Mouse (Mus musculus) kidney, postnatal 4 days (tissue): ENCODE results near the gene Stk17b.

ENCODE experiments used
- DNase-seq, 2 experiments: peaks; one replicate each; pipeline ENCODE4 v3.0.0; 2021; ENCODE audit warnings: mixed read lengths in 2 of 2

Gene Stk17b

DNA sequence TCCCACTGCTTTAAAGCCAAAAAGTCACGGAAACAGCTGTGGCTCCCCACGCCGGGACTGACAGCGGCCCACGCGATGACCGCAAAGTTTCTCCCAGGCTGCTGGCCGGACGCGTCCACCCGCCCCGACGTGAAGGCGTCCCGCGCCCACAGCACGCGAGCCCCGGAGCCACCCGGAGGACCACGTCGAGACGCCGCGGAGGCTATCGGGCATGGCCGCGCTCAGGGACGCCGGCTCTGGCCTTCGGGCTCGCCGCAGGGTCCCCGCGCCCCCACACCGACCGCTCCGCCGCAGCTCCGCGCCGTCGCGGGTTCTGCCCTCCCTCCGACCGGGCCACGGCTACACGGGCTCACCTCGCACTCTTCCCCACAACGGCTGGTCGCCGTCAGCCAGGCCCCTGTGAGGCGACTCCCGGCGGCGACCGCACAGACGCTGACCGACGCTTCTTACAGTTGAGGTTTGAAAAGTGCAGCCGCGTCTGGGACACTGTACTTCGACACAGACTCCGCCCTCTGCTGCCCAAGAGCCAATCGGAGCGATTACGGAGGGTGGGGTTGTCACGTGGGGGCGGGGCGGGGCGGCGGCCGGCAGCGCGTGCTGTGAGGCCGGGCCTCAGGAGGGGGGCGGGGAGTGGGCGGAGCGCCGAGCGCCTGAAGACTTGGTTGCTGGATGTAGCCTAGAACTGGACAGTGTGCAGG is at the start of gene Stk17b:
Gene Stk17b, minus strand, starts transcription at position 504 of the 698 bp plus-strand sequence.
- DNase-seq, result peak; percentile 97 to 98

DNA sequence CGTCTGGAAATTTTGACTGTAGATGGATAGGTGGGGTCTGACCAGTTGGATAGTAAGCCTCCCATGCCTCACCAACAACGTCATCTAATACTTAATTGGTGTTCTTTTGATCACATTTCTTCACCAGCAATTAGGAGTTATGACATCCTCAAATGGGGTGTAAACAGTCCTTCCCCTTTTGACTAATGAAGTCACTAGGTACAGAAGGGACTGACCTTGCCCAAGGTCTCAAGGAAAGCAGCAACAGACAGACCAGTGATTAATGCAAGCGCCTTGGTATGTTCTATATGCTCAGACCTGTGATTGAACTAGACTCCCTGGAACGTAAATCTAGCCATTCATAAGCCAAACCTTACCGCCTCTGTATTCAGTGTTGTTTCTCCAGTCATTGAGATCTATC is 45.3 kb upstream of the Stk17b start:
- DNase-seq, result no peak

DNA sequence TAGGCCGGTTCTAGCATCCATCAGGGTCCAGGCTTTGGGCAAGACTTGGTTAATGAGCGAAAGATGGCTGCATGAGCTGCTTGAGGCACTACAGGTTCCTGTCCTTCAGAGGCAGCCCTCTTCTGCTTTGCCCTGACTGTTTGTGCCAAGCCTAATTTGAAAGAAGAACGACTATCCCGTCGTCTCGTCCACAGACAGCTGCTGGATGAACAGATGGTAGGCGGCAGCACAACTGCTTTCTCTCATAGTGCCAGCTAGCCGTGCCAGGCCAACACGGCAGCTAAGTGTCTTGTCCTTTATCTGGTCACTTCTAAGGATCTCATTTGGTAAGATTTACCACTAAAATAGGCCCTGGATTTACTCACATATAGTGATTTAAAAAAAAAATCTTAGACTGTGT is 44.1 kb upstream of the Stk17b start:
- DNase-seq, result no peak

DNA sequence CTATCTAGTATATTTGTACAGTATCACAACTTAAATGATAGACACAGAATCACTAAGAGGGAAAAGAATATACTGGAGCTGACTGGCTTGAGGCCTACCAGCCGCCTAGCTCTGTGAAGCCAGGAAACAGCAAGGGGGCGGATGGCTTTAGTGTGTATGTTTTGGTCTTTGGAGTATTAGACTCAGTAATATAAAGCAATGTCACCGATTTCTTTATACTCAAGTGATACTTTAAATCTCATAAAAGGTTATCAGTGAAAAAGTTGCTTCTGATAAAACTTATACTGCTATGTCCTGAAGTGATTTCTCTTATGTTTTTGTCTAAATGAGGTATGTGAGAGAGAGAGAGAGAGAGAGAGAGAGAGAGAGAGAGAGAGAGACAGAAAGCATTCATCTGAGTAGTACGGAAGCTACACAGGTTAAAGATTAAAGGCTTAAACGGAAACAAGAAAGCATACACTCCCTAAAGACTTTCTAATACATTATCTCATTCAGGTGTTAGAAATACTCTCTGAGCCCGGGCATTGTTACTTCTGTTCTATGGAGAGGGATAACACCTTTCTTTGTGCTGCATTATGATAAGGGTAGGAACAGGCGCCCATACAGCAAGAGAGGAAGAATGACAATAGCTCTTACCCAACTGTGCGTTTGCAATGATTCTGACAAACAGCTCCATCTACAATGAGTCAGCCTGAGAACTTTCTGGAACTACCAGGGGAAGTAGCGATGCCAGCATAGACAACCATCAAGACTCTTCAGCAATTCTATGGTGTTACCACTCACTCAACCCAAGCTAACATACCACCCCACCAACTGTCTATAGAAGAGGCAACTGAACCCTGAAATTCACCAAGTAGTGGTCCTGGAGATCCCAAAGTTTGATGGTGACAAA is 39.7 kb upstream of the Stk17b start:
- no peak for DNase-seq

DNA sequence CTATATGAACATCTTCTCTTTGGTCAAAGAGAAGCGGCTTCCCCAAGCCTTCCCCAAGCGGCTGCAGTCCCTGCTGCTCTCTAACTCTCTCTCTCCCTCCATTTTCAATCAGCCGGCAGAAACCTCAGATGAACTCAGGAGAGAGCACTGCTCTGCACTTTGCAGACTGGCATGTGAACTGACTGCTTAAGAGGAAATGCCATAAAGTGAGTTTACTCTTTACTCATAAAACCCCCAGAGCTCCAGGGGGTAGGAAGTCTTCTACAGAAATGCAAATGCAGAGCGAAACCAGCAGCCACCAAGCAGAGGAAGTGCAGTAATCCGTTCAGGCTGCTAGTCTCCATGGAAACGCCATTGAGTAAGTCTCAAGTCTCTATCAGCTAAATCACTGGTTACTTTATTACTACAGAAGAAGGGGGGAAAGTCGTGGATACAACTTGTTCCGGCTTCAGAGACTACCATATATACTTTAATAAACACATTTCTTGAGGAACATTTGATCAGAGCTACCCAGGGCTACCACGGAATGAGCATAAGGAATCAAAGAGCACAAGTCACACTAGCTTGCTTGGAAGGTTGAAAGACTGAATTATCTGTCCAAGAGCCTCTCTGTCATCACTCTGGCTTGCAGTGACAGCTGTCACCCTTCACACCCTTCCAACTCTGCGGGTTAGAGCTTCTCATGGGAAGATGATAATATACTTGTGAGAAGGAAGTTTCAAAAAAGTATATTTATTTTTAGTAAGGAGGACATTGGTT is 38.8 kb upstream of the Stk17b start:
- DNase-seq, result peak; percentile 26 to 56

DNA sequence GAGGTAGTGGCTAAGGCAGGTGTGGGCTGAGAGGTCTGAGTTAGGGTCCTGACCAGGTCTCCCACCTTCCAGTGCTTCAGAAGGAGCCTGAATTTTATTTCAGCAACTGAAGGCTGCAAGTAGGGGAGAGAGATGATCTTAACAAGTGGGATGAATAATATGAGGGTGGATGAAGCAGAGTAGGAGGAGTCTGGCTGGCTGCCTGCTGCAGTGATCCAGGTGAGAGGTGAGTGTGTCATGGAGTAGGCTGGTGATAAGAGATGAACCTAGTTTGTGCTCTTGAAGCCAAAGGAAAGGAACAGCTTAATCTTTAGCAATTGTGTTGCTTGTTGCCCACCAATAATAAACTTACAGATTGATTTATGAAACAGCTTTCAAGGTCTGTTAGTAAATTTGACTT is 37.0 kb upstream of the Stk17b start:
- DNase-seq, result no peak

DNA sequence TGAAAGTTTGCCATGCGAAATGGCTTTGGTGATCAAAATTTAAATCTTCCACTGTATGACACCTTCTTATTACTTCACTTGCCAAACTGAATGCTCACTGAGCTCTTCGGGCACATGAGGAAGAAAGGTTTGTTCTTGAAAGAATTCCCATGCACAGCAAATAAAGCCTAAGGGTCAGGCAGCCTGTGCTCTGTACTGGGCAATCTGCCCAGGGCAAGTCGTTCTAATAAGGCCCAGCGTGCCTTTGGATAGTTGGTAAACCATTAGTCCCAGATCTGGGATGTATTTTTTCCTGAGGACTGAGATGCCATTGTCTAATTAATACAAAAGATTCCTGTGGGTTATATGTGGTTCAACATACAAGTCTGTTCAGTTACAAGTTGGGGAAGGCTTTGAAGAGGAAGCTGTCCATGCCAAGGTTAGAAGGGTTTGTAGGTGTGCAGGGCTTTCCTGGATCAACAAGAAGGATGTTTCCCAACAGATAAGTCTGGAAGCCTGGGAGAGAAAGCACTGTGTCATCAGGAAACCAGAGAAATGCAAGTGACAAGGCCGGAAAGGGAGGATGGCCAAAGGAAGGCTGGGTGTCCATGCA is 35.1 kb upstream of the Stk17b start:
- no peak for DNase-seq

DNA sequence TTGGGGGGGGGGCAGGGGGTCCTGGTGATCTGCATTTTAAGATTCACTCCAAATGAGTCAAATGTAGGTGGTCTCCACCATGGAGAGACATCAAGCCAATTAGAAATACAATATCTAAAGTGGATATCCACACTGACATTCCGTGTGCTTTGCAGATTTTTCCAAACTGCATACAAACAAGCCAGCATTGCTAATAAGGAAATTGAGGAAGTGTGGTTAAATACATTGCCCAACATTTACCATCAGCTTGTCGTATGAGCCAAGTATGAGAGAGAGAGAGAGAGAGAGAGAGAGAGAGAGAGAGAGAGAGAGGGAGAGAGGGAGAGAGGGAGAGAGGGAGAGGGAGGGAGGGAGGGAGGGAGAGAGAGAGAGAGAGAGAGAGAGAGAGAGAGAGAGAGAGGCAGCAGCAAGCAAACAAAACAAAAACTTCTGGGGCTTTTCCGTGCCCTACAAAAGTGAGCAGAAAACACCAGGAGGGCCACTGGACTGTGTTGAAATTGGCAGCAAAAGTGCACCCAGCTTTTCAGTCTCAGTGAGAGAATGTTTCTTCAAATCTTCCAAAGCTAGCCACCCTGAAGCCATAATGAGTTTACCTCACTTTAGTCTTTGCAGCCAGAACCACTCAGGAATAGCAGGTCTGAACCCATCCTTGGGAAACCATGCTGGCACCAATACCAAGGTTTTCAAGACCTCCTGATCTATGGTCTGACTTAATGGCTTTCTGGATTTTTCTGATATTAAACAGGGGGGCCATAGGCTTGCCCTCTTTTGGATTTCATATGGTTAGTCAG is 33.2 kb upstream of the Stk17b start:
- DNase-seq, result no peak

DNA sequence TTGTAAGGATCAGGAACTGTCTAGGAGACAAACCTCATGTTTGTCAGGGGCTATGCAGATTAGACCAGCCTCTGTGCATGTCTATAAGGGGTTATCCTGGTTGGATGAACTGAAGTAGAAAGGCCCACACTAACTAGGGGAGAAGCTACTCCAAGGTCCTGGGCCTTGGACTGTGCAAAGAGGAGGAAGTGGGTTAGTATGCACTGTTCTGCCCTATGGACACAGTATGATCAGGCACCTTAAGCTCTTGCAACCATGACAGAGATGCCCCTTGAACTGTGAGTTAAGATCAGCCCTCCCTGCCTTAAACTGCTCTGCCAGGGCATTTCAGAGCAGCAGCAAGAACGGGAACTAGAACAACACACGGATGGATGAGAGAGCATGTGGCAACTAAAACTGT is 31.3 kb upstream of the Stk17b start:
- DNase-seq, result no peak

DNA sequence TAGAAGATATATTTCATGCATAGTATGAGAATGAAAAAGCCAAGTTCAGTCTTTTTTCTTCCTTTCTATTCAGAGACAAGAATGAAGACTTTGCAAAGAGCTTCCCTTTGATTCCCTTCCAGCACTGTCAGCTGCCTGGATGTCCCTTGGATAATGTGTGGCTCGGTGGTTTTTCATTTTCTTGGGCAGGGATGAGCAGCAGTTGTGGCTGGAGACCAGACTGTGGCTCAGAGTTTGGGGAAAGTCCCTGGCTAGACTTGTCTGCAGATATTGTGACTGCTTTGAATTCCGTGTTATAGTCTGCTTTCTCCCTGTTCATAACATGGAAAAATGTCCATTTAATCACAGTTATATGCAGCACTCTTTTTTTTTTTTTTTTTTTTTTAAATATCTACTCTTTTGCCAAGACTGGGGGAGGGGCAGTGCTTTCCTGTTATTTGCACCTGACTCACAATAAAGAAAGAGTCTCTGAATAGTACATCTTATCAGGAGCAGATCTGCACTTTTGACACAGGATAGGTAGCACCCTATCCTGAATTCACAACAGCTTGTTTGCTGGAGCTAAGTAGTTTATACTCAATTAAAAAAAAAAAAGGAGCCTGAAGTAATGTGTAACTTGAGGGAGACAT is 29.2 kb upstream of the Stk17b start:
- DNase-seq, result no peak

DNA sequence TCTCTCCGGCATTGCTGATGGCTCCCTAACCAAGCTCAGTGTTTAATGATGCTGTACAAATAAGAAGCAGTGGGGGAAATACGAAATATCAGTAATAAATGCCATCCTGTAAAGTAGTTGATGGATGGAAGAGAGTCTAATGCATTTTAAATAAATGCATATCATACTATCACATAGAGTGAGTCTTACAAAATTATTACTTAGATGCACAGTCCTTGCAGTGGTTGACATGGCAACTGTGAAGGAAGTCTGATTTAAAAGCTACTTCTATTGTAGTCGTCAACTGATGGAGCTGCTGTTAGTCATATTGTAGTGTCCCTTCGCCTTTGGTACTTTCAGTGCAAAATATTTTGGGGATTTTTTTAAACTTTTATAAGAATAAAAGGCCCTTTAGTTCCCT is 26.9 kb upstream of the Stk17b start:
- no peak for DNase-seq

DNA sequence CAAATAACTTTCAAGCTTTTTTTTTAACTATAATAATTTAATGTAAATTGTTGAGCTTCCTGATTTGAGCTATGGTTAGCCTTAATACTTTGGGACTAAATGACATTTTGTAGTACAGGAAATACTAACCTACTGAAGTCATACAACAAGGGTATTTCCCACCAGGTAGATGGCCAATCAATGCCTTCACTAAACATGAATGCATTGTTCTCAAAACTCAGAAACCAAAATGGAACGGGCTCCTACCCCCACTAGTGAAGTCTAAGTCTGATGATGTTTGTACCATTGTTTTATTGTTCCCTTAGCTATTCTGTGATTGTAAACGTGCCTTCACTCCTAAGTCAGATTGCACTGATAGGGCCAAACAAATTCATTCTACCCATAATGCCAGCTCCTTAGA is 23.2 kb upstream of the Stk17b start:
- DNase-seq, result no peak

DNA sequence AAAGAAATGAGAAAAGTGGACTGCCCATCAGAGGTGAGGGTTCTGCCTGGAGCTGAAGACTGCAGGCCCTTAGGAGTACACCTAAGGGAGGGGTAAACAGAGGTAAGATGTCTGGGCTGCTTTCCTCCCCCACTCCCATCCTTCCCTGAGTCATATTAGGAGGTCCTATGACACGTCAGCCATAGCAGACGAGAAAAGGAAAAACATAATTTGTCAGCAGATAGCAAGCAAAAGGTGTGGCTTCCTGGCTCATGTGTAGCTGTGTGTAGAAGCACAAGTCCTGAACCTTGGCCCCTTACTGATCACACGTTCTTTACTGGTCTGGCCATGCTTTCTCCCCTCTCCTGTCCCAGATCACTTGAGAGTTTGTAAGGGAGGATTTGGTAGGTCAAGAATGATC is 12.8 kb upstream of the Stk17b start:
- no peak for DNase-seq

DNA sequence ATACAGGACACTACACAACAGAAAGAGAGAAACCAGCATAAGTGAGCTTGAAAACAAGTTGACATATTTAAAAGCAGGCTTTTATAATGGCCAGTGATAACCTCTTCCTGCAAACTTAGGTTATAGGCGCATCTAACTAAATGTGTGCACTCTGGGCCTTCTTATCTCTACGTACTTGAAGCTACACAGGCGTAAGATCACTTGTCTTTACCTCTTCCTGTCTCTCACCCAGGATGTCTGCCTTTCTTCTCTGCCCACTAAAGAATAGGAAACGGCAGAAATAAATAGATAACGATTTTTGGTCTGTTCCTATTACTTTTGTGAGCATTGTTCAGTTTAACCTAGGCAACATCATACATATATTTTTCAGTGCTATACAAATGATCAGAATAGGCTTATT is 12.1 kb upstream of the Stk17b start:
- DNase-seq, result no peak

DNA sequence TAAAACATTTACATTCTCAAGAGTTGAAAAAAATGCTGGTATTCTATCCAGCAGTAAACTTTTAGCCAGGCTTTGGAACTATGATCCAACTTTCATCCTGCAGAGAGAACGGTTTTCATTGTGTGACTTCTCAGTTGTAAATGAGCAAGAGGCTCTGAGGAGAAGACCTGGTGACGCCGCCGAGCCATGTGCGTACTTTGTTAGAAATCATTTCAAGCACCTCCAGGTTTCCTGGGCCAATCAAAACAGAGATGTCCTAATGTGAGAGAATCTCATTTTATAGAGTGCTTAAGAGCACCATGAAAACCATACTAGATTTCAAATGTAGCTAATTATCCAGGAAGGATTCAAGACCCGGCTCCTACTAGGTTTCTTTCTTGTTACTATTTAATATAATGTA is 11.2 kb upstream of the Stk17b start:
- DNase-seq, result no peak

DNA sequence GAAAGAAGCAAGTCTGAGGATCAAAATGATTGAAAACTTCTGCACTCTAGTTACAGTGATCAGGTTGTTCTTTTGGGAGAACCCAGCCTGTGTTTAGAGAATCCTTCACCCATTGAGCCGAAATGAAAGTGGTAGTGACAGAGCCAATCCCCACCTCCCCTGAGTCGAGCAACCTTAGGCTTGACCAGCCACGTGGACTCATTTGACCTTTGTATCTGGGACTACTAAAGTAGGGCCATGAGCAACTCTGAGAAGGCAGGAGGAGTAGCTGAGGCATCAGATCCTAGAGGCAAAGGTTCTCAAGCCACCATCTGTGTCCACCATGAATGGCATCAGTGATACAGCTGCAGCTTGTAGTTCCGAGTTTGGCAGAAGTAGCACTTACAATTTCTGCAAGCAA is 10.6 kb upstream of the Stk17b start:
- no peak for DNase-seq

DNA sequence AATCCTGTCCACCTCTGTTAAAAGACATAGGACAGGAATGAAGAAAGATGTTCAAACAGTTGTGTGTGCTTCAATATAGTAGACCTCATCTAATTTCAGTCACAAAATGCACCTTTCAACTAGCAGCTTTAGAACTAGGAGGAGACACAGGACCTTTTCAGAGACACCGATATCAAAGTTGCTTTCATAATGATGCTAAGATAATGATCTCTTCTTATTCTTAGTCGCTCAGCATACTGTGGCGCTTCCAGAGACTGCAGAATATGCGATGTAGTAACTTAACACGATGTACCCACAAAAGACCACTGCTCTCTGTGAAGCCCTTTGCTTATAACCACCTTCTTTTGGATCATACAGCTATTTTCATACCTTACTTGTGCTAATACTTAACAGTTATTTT is 10.1 kb upstream of the Stk17b start:
- no peak for DNase-seq

DNA sequence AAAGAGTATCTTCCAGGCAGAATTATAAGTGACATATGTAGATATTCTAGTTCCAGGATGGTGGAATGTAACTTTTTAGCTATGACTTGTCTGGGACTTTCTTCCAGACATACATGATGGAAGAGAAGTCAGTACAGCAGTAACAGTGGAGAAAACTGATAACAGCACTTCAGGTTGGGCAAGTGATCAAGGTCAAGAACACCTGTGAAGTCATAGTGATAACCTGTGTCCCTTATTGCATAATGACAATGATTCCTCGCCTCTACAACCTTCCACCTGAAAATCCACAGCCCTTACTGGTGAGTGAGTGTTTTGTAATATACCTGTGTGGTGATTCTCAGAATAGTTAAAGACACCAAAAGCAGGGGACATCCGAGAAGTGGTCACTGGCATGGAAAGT is 9.3 kb upstream of the Stk17b start:
- no peak for DNase-seq

DNA sequence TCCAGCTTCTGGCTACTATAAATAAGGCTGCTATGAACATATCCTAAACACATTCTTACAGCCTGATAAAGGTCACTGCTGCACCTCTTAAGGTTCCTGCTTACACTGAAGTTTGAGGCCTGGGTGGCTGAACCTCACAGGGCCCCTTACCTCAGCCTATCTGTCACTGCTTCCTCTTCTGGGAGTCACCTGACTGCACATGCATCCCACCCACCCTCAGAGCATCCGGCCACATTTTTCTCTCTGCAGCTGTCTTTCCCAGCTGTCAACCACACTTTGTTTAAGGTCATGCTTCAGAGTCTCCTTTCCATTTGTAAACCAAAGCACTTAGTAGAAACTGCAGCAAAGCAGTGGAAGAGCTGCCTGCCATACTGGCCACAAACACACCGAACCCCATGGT is 6.3 kb upstream of the Stk17b start:
- DNase-seq, result no peak

DNA sequence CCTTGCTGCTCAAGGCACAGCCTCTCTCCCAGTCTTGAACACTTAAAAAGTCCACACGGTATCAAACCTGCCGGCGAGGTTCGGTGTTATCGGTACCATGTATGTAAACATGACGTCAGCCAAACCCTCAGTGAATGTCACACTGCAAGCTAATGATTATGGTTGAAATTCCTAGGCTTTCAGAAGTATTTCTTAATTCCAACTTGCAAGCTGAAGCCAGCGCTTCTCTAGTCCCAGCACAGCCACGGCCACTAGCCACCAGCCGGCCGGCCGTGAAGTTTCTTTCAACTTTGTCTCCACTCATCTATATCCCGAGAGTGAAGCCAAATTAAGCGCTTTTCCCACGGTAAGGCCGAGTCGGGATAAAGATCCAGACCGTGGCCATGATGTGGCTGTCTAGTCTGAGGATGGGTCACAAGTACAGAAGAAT is 718 bp downstream of the Stk17b start:
- peak in 1 of 2 experiments; percentile 50 for DNase-seq

DNA sequence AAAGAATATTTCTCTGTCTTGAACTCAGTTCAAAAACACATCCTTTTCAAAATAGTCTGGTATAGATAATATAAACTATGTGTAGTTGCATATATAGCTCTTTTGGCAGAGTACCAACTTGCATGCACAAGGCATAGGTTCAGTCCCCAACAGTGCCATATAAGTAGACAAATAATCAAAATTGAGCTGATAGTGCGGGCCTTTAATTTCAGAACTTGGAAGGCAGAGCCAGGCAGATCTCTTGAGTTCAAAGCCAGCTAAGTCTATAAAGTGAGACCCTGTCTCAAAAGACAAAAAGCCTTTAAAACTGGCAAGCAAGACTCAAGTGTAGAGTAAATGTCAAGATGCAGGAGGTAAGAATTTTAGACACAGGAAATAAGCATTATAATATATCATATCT is 2.1 kb downstream of the Stk17b start:
- no peak for DNase-seq

DNA sequence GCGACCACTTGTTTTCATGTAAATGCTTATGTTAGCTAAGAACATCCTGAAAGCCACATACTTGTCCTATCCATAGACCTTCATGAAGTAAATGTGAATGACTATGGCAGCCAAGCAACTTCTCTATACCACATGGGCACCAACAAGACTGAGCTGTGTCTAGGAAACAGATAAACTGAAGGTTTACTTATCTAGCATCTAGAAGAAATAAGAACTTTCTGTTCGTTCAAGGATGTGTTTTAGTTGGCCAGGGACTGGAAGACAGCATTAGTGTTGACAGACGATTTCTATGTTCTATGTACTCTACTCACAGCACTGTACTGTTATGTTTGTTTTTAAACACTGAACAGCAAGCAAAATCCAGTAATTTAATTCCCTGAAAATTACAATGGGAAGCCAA is 2.9 kb downstream of the Stk17b start:
- DNase-seq, result no peak
